ENCODE assay signal across 28 mouse cellular contexts in genomic region chr6:125590056-125590455, GRCm38 (mm10). TPM values are rescaled to one million over a fixed set of nuclear protein-coding genes. Genes with fewer than 3 reads are reported as not detected.
DNase-seq lines count a peak whose midpoint lies in the region; ATAC-seq and TF ChIP-seq lines count a peak whose summit lies in the region.
"Had no signal": no experiment of that assay in that cellular context is flagged by ENCODE, and none has a peak within 500 bp of the region (broad histone marks: within the 10 kb centered on the region; RNA-seq: fewer than 3 reads in every experiment).

No protein-coding gene starts in this region.

- H3K9ac ChIP-seq in liver, postnatal 0 days (replicated peaks) = no peak overlapping the region
- no peak overlapping the region for H3K9ac ChIP-seq in liver, embryonic 11.5 days (ENCODE audit: low read depth, low read length)
- H3K9ac ChIP-seq: embryonic facial prominence, embryonic 12.5 days; embryonic facial prominence, embryonic 15.5 days; forebrain, embryonic 12.5 days; forebrain, embryonic 15.5 days; heart, embryonic 13.5 days; hindbrain, embryonic 15.5 days had no signal

- H3K4me2 ChIP-seq in liver, postnatal 0 days (ENCODE audit: low read depth, low read length) = no peak overlapping the region
- H3K4me2 ChIP-seq in liver, embryonic 11.5 days = no peak overlapping the region
- H3K4me2 ChIP-seq: embryonic facial prominence, embryonic 12.5 days; embryonic facial prominence, embryonic 15.5 days; forebrain, embryonic 12.5 days; forebrain, embryonic 15.5 days; heart, embryonic 13.5 days; hindbrain, embryonic 15.5 days had no signal

- ATAC-seq in frontal cortex, adult (ENCODE audit: low TSS enrichment) = 0 out of 2 replicates have a peak, but pooled peaks have one; percentile 23
- ATAC-seq in liver, postnatal 0 days = no peak
- ATAC-seq in liver, embryonic 11.5 days (replicated peaks; ENCODE audit: low FRiP score) = no peak
- ATAC-seq: forebrain, embryonic 15.5 days; Patski had no signal

- no peak overlapping the region for H3K4me3 ChIP-seq in liver, postnatal 0 days (ENCODE audit: low read depth, low read length)
- no peak overlapping the region for H3K4me3 ChIP-seq in liver, embryonic 11.5 days (ENCODE audit: low read depth, low read length)
- H3K4me3 ChIP-seq: embryonic facial prominence, embryonic 12.5 days; embryonic facial prominence, embryonic 15.5 days; forebrain, embryonic 12.5 days; forebrain, embryonic 15.5 days; heart, adult 2 months; heart, embryonic 10.5 days; heart, embryonic 13.5 days; hindbrain, embryonic 15.5 days had no signal

- H3K27ac ChIP-seq in liver, postnatal 0 days (ENCODE audit: low read depth) = peak overlapping the region; percentile 53; the same call in 1 of the 2 replicates
- no peak overlapping the region for H3K27ac ChIP-seq in liver, embryonic 11.5 days (ENCODE audit: low read depth, low read length)
- H3K27ac ChIP-seq: embryonic facial prominence, embryonic 12.5 days; embryonic facial prominence, embryonic 15.5 days; forebrain, embryonic 12.5 days; forebrain, embryonic 15.5 days; heart, adult 2 months; heart, embryonic 10.5 days; heart, embryonic 13.5 days; hindbrain, embryonic 15.5 days had no signal

- TF ChIP-seq EP300 in liver, postnatal 0 days (IDR thresholded peaks at IDR 0.05; ENCODE audit: low read depth) = no peak

- H3K9me3 ChIP-seq in liver, postnatal 0 days (ENCODE audit: low read length) = no peaks in the 10 kb centered on the region
- H3K9me3 ChIP-seq in liver, embryonic 11.5 days (ENCODE audit: control insufficient read depth, low read length) = no peaks in the 10 kb centered on the region
- H3K9me3 ChIP-seq: embryonic facial prominence, embryonic 12.5 days; embryonic facial prominence, embryonic 15.5 days; forebrain, embryonic 12.5 days; forebrain, embryonic 15.5 days; heart, embryonic 10.5 days; heart, embryonic 13.5 days; hindbrain, embryonic 15.5 days had no signal

- H3K36me3 ChIP-seq in liver, postnatal 0 days (replicated peaks; ENCODE audit: insufficient read depth, low read length) = no peaks in the 10 kb centered on the region
- H3K36me3 ChIP-seq in liver, embryonic 11.5 days (ENCODE audit: control insufficient read depth, insufficient read depth, low read length) = no peaks in the 10 kb centered on the region
- H3K36me3 ChIP-seq: embryonic facial prominence, embryonic 12.5 days; embryonic facial prominence, embryonic 15.5 days; forebrain, embryonic 12.5 days; forebrain, embryonic 15.5 days; G1E; heart, embryonic 10.5 days; heart, embryonic 13.5 days; hindbrain, embryonic 15.5 days had no signal

- DNase-seq in frontal cortex, postnatal 25 days (ENCODE audit: low spot score in 2 of 2) = no peak
- peak; percentile 46 for DNase-seq in layer of hippocampus, adult 9-11 months
- no peak for DNase-seq in layer of hippocampus, adult 18-20 months (ENCODE audit: low spot score in 2 of 2)
- DNase-seq in liver, postnatal 0 days = no peak
- DNase-seq in liver, embryonic 11.5 days (ENCODE audit: low spot score) = no peak
- DNase-seq in brain, adult 2 months (ENCODE audit: low read depth, low spot score) = peak; percentile 46
- DNase-seq: adrenal gland, postnatal 10 days; adrenal gland, postnatal 36 days; B cell, adult 2 months; cerebellum, adult 11 months; cerebellum, adult 2 months; cerebellum, adult 9-11 months; cerebellum, postnatal 25 days; gastrocnemius, postnatal 25 days; heart, adult 2 months; heart, postnatal 14 days; heart, postnatal 4 days had no signal

- H3K27me3 ChIP-seq in liver, postnatal 0 days (ENCODE audit: insufficient read depth, low read length) = no peaks in the 10 kb centered on the region
- no peaks in the 10 kb centered on the region for H3K27me3 ChIP-seq in liver, embryonic 11.5 days (replicated peaks; ENCODE audit: control insufficient read depth, insufficient read depth, low read length)
- H3K27me3 ChIP-seq: embryonic facial prominence, embryonic 12.5 days; embryonic facial prominence, embryonic 15.5 days; forebrain, embryonic 15.5 days; hindbrain, embryonic 15.5 days; Patski had no signal

- peaks cover 8% of the 10 kb centered on the region; the same call in 1 of the 2 replicates for H3K4me1 ChIP-seq in liver, postnatal 0 days (ENCODE audit: insufficient read depth)
- peaks cover 7% of the 10 kb centered on the region; the same call in 1 of the 2 replicates for H3K4me1 ChIP-seq in liver, embryonic 11.5 days (replicated peaks; ENCODE audit: control insufficient read depth, insufficient read depth, low read length)
- H3K4me1 ChIP-seq: forebrain, embryonic 15.5 days had no signal

- WGBS in liver, postnatal 0 days (ENCODE audit: insufficient replicate concordance) = 72% methylated on average over 7 of the region's 7 CpGs
- 83% methylated on average over 7 of the region's 7 CpGs for WGBS in liver, embryonic 11.5 days

- TF ChIP-seq CTCF in liver, postnatal 0 days (IDR thresholded peaks at IDR 0.05; ENCODE audit: low read depth) = no peak

RNA-seq across cellular contexts. Expression of gene Vwf, which starts 43.5 kb away (rescaled TPM):
- total RNA-seq in layer of hippocampus, adult 18-20 months (2021) = 10 to 100 TPM; 12.2 to 14.2 TPM
- 13.4 and 14.8 TPM in 2 replicates for polyA plus RNA-seq in liver, postnatal 0 days (2015; fragmentation: Nextera tagmentation; extraction: Ambion mirVana)
- polyA plus RNA-seq in liver, embryonic 11.5 days (2014; fragmentation: Nextera tagmentation; extraction: Ambion mirVana) = 25.3 and 32.4 TPM in 2 replicates
- total RNA-seq: CH12.LX had no signal

Comparison
In these comparisons a context has a peak if more than half of its experiments do, and no peak if none do; other contexts are left out.
1. DNase-seq: peak in layer of hippocampus, adult 9-11 months (single experiment) and brain, adult 2 months (single experiment); none in frontal cortex, postnatal 25 days (0 of 2), layer of hippocampus, adult 18-20 months (0 of 2), liver, postnatal 0 days (single experiment) and liver, embryonic 11.5 days (single experiment).